Mouse (Mus musculus) forebrain, embryonic 14.5 days (tissue): ENCODE measurements around the gene Foxo3. TPM values are rescaled to one million over a fixed set of nuclear protein-coding genes. Genes with fewer than 3 reads are reported as not detected.

Experiments used
- ATAC-seq: fragments of 200-750 bp; cut with Nextera tagmentation; 2 replicates; pipeline ENCODE4 v1.8.0; 2017; ENCODE audit warnings: mild to moderate bottlenecking, moderate library complexity
- DNase-seq: peaks from one replicate; pipeline ENCODE4 v3.0.0-alpha.2; 2015; ENCODE audit warnings: low spot score
- H3K27ac ChIP-seq: fragments of 300-500 bp; sonication (generic); 2 replicates; pipeline ENCODE4 v1.5.1; 2014; ENCODE audit warnings: low read depth, mild to moderate bottlenecking, control low read depth, low read length, moderate library complexity
- H3K27me3 ChIP-seq: fragments of 300-500 bp; sonication (generic); replicated peaks from 2 replicates; pipeline ENCODE4 v1.6.1; 2014; ENCODE audit warnings: low read length, control low read depth, mixed read lengths; ENCODE audit not compliant: control insufficient read depth, insufficient read depth
- H3K36me3 ChIP-seq: fragments of 300-500 bp; sonication (generic); 2 replicates; pipeline ENCODE4 v1.6.1; 2014; ENCODE audit warnings: low read length, control low read depth; ENCODE audit not compliant: control insufficient read depth, insufficient read depth
- H3K4me1 ChIP-seq: fragments of 300-500 bp; sonication (generic); 2 replicates; pipeline ENCODE4 v1.6.1; 2014; ENCODE audit warnings: antibody characterized with exemption, low read length, control low read depth; ENCODE audit not compliant: control insufficient read depth, insufficient read depth
- H3K4me2 ChIP-seq: fragments of 300-500 bp; sonication (generic); 2 replicates; pipeline ENCODE4 v1.6.1; 2014; ENCODE audit warnings: mild to moderate bottlenecking, control low read depth, low read length
- H3K4me3 ChIP-seq: fragments of 300-500 bp; sonication (generic); 2 replicates; pipeline ENCODE4 v1.5.1; 2014; ENCODE audit warnings: low read depth, low read length, control low read depth
- H3K9ac ChIP-seq: fragments of 300-500 bp; sonication (generic); 2 replicates; pipeline ENCODE4 v1.6.1; 2014; ENCODE audit warnings: mild to moderate bottlenecking, low read length, control low read depth, moderate library complexity
- H3K9me3 ChIP-seq: fragments of 300-500 bp; sonication (generic); replicated peaks from 2 replicates; pipeline ENCODE4 v1.6.1; 2016; ENCODE audit warnings: low read length, control low read depth, mixed read lengths; ENCODE audit not compliant: control insufficient read depth
- WGBS: fragments of 180-500 bp; shearing (Covaris S2); extraction: QIAGEN DNeasy Blood & Tissue Kit; methylation state at CpG from one replicate; pipeline ENCODE4 v1.1.7; 2014; 5-methylcytosine and 5-hydroxymethylcytosine counted together
- polyA plus RNA-seq: library from polyadenylated mRNA; unstranded; fragments of >200 nt; fragmentation: Nextera tagmentation; extraction: Ambion mirVana; gene quantifications from 2 replicates; pipeline ENCODE4 v1.2.1, GENCODE M21; 2014

Gene Foxo3
- polyA plus RNA-seq, 1 experiment from 2014 or later: 5.4 TPM

DNA sequence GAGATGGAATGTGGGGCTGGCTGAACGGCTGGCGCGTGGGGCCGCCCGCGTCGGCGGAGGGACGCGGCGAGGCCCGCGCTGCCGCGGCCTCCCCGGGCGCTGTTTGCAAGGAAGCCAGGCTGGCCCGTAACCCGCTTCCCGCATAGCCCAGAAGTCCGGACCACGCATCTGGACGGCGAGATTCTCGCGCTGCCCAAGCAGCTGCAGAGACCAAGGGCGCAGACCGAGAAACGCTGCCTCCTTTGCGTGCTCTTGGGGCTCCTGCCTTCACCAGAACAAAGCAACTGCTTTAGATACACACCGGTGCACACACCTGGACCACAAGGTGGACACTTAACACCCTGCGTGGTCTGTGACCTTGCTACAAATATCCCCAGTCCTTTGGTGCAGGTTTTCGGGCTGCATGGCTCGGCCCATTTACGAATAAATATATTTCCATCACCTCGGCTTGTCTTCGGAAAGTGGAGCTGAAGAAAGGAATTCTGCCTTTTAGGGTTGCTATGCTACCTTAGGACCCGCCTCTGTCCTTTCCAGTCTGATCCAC lies 1.8 kb upstream of the Foxo3 start:
- Histone ChIP-seq H3K36me3 (no peaks in the 10 kb centered on the region), H3K4me3 (peak overlapping the region; percentile 80), H3K4me2 (peak overlapping the region; percentile 99), H3K27ac (peak overlapping the region; percentile 98), H3K9ac (peak overlapping the region; percentile 66), H3K27me3 (0 out of 2 replicates have a peak, but pooled peaks cover 3% of the 10 kb centered on the region), H3K9me3 (no peaks in the 10 kb centered on the region), H3K4me1 (peaks cover 15% of the 10 kb centered on the region)
- 1% methylated on average over 35 of the region's 38 CpGs for WGBS
- DNase-seq (no peak), ATAC-seq (no peak; the same call in 1 of the 2 replicates)

GRCm38 (mm10) chr10:42277476-42278306 lies 1.1 kb upstream of the Foxo3 start:
- Histone ChIP-seq H3K27ac (peak overlapping the region; percentile 98), H3K4me3 (peak overlapping the region; percentile 80), H3K27me3 (0 out of 2 replicates have a peak, but pooled peaks cover 3% of the 10 kb centered on the region), H3K9me3 (no peaks in the 10 kb centered on the region), H3K9ac (peak overlapping the region; percentile 75), H3K4me1 (peaks cover 15% of the 10 kb centered on the region), H3K4me2 (peak overlapping the region; percentile 99), H3K36me3 (no peaks in the 10 kb centered on the region)
- under 1% methylated on average over 78 of the region's 78 CpGs for WGBS
- peak; percentile 99 for DNase-seq
- ATAC-seq: peak; percentile 91

- peak overlapping the region; percentile 99 for H3K4me2 ChIP-seq
- H3K4me1 ChIP-seq: peaks cover 15% of the 10 kb centered on the region
- no peaks in the 10 kb centered on the region for H3K36me3 ChIP-seq
- 0% methylated on average over 29 of the region's 40 CpGs for WGBS
- H3K27me3 ChIP-seq: 0 out of 2 replicates have a peak, but pooled peaks cover 3% of the 10 kb centered on the region
- H3K27ac ChIP-seq: peak overlapping the region; percentile 98
- DNase-seq: peak; percentile 66
- H3K9ac ChIP-seq: peak overlapping the region; percentile 75
- no peak; the same call in 1 of the 2 replicates for ATAC-seq
- H3K9me3 ChIP-seq: no peaks in the 10 kb centered on the region
- H3K4me3 ChIP-seq: peak overlapping the region; percentile 80
Observed at GRCm38 (mm10) chr10:42275871-42276501, 569 bp downstream of the Foxo3 start.

DNA sequence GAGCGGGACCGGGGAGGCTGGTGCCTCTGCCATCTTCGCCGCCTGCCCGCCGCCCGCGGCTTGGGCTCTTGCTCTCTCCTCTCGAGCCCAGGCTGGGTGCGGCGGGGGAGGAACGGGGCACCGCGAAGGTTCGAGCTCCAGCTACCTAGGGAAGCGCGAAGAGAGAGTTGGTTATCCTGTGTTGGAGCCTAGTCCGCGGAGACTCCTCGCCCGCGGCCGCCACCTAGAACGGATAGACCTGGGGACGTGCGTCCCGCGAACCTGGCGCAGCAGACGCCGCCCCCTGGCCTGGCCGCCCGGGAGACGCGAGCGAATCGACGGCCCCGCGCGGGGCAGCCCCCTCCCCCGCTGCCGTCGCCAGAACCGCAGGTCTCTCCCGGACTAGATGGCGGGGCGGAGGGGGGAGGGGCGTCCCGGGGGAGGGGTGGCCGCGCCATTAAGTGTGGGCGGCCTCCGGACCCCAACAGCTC lies 1.1 kb downstream of the Foxo3 start:
- Histone ChIP-seq H3K27ac (peak overlapping the region; percentile 98), H3K9me3 (no peaks in the 10 kb centered on the region), H3K27me3 (0 out of 2 replicates have a peak, but pooled peaks cover 3% of the 10 kb centered on the region), H3K4me1 (peaks cover 15% of the 10 kb centered on the region), H3K4me2 (peak overlapping the region; percentile 99), H3K4me3 (peak overlapping the region; percentile 80), H3K9ac (peak overlapping the region; percentile 75), H3K36me3 (no peaks in the 10 kb centered on the region)
- no peak for ATAC-seq
- under 1% methylated on average over 40 of the region's 54 CpGs for WGBS
- DNase-seq: peak; percentile 39

GRCm38 (mm10) chr10:42274712-42275400 lies 1.7 kb downstream of the Foxo3 start:
- Histone ChIP-seq H3K9ac (peak overlapping the region; percentile 75), H3K27me3 (0 out of 2 replicates have a peak, but pooled peaks cover 3% of the 10 kb centered on the region), H3K27ac (no peak overlapping the region), H3K36me3 (no peaks in the 10 kb centered on the region), H3K9me3 (no peaks in the 10 kb centered on the region), H3K4me1 (peaks cover 15% of the 10 kb centered on the region), H3K4me3 (peak overlapping the region; percentile 80), H3K4me2 (peak overlapping the region; percentile 99)
- WGBS: 1% methylated on average over 63 of the region's 65 CpGs
- DNase-seq (no peak), ATAC-seq (no peak)

DNA sequence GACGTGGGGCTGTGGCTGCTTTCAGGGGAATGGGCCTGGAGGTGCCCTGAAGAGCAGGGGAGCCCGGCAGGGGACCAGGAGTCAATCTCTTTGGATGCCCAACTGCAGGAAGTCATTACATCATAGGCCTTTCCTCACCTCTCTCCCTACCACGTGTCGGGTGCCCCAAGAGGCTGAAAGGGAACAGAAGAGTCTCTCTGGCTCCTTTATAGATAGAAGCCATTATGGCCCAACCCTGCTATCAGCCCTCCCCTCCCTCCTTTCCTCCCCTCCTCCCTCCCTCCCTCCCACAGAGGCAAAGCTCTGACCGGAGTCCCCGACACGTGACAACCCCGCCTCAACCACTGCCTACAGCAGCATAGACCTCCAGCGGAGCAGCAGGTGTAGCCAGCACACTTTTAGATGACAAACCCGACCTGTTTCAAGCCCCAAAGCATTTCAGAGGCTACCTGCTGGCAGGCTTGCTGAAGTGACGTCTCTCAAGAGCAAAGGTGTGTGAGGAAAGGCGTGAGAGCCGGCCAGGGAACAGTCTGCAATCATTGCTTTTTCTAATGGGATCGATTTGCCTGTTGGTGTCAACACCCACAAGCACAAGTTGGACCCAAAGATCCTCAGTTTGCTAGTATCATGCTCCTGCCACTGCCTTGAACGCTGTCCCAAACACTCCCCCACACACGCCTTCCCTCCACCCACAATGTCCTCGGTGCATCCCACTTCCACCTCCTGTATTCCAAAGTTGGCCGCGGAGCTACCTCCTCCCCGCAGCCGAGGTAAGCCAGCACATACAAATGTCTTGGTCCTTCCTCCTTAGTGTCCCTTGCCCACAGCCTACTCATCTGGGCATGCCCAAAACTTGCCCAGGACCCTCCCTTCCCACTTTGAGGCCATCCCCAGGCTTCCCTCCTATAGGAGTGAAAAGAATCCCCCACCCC lies 2.5 kb downstream of the Foxo3 start:
- WGBS: 8% methylated on average over 21 of the region's 21 CpGs
- ATAC-seq: no peak

GRCm38 (mm10) chr10:42273403-42273759 lies 3.2 kb downstream of the Foxo3 start:
- no peaks in the 10 kb centered on the region for H3K36me3 ChIP-seq
- H3K9ac ChIP-seq: peak overlapping the region; percentile 75; the same call in 1 of the 2 replicates
- H3K27me3 ChIP-seq: 0 out of 2 replicates have a peak, but pooled peaks cover 3% of the 10 kb centered on the region
- H3K4me2 ChIP-seq: peak overlapping the region; percentile 99
- H3K4me1 ChIP-seq: peaks cover 15% of the 10 kb centered on the region
- H3K9me3 ChIP-seq: no peaks in the 10 kb centered on the region
- ATAC-seq (no peak), DNase-seq (no peak)
- WGBS: 67% methylated on average over 6 of the region's 6 CpGs
- H3K27ac ChIP-seq: no peak overlapping the region
- H3K4me3 ChIP-seq: no peak overlapping the region

More for the DNA sequence above, 2.5 kb downstream of the Foxo3 start:
- no peak for DNase-seq
- Histone ChIP-seq H3K9ac (peak overlapping the region; percentile 75), H3K4me3 (peak overlapping the region; percentile 80), H3K27me3 (0 out of 2 replicates have a peak, but pooled peaks cover 3% of the 10 kb centered on the region), H3K9me3 (no peaks in the 10 kb centered on the region), H3K4me2 (peak overlapping the region; percentile 99), H3K36me3 (no peaks in the 10 kb centered on the region), H3K4me1 (peaks cover 15% of the 10 kb centered on the region), H3K27ac (no peak overlapping the region)
